Mouse (Mus musculus): ENCODE results near the gene Gm20388. TPM values are rescaled to one million over a fixed set of nuclear protein-coding genes. Genes with fewer than 3 reads are reported as not detected.

The Gm20388 gene
- total RNA-seq, 2 experiments from 2014 or later: 4.0 TPM; not detected in 1

- DNase-seq: no peak
Measured at GRCm38 (mm10) chr8:122670718-122671117, 2760.1 kb downstream of the Gm20388 start.

GRCm38 (mm10) chr8:122671894-122672293 lies 2761.3 kb downstream of the Gm20388 start:
- DNase-seq: no peak

GRCm38 (mm10) chr8:122673989-122674388 lies 2763.3 kb downstream of the Gm20388 start:
- no peak for DNase-seq

DNA sequence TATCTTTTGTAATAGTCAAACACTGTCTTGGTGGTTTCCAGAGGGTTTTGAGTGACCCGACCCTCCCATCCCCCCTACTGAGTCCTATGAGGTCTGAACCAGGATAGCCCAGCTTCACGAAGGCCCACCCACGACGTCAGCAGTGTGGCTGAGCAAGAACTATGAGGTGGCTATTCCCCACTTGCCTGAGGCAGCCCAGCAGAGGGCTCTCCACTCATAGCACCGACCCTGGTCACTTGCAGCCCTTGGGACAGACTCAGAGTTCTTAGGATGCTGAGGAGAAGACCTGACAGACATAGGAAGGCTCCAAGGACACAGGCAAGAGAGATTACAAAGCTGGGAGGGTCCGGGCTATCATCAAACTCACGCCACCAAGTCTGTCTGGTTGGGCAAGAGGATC lies 2764.4 kb downstream of the Gm20388 start:
- DNase-seq: peak; percentile 61 to 62

- DNase-seq: peak in 1 of 2 experiments; percentile 26
Measured at GRCm38 (mm10) chr8:122675596-122676420, 2765.2 kb downstream of the Gm20388 start.

DNA sequence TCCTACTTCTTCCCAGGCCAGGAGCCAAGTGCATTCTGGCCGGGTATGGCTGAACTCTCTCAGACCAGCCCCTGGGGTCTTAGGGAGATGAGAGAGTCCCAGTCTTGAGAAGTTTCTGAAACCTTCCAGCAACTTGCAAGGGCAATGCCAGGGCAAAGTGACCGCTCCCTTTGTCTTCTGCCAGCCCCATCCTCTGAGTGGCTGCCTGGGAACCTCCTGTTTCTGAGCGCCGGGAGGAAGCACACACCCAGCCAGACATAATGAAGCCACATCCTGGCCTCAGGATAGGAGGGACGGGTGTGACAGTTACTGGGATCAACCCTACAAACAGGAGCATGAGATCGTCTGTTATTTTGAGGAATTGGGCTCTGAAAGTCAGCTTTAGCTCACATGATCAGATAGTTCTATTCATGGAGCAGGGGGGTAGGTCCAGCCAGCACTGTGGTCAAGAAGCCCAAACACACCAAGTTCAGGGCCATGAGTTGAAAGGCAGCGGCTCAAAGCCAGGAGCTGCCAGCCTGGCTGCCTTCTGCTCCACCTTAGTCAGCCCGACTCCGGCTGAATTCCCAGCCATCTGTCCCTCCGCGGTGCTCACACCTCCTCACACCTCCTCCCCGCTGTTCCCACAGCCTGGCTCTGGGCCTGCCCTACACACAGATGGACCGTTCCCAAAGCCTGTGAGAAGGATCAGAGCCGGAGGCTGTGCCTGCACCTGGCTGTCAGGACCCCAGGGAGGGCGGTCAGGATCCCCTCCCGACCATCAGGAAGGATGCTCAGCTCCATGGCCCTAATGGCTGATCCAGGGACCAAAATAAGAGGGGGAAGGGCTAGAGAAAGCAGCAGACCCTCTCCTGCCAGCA lies 2766.2 kb downstream of the Gm20388 start:
- DNase-seq: peak; percentile 79 to 90

GRCm38 (mm10) chr8:122677481-122678021 lies 2766.9 kb downstream of the Gm20388 start:
- peak in 1 of 2 experiments; percentile 71 for DNase-seq

- DNase-seq: peak; percentile 86 to 89
Measured at GRCm38 (mm10) chr8:122678061-122678895, 2767.6 kb downstream of the Gm20388 start.

- peak in 1 of 2 experiments; percentile 47 for DNase-seq
Measured at GRCm38 (mm10) chr8:122678896-122679210, 2768.2 kb downstream of the Gm20388 start.

DNA sequence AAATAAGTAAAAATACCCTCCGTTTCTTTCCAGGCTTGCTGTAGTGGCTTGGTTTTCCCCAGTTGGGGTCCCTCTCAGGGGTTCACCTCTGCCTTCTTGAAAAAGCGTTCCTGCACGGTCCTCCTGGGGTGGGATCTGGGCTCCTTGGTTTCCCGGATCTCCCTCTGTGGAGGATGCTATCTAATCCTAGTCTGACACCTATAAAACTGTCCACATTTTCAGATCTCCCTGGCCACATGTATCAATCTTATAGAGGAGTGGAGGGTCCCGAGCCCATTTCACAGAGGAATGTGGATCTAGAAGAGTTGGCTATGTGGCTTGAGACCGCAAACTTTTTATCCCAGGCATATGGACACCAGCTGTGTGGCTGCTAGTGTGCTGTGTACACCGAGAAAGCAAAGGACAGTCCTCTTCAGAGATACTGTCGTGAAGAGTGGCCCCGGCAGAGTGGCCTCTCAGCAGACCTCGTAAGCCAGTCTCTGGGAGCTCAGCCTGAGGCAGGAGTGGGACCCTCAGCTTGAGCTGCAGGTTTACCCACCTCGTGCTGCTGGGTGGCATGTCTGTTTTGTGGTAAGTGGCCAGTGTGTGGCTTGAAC lies 2768.8 kb downstream of the Gm20388 start:
- DNase-seq: peak in 1 of 2 experiments; percentile 9

DNA sequence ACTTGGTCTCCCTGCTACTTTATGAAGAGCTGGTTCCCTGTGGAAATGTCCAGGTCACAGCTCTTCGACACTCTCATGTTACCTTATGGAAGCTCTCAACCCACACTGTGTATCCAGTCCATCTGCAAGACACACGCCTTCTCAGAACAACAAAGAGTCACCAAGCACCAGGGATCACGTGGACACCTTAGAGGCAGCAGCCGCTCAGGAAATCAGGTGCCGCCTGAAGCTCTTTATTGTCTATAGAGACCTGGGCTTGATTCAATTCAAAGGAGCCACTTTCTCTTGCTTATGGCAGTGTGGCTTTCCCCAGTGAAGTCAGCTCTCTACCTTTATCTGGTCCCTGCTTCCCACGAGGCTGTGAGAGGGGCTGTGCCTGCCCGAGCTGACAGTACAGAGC lies 2769.5 kb downstream of the Gm20388 start:
- DNase-seq: no peak

DNA sequence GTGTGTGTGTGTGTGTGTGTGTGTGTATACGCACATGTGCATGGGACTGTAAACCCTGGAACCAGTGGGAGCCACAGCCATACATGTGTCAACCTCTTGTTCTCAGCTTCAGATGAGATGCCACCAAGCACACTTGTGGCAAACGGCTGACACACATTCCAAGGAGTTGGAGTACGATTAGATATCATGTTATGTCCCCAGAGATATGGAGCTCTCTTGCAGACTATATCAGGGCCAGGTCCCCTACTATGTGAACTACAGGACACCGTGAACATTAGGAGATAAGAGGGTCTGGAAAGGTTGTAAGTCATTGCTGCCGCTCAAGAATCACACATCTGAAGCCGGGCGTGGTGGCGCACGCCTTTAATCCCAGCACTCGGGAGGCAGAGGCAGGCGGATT lies 2772.2 kb downstream of the Gm20388 start:
- no peak for DNase-seq

DNA sequence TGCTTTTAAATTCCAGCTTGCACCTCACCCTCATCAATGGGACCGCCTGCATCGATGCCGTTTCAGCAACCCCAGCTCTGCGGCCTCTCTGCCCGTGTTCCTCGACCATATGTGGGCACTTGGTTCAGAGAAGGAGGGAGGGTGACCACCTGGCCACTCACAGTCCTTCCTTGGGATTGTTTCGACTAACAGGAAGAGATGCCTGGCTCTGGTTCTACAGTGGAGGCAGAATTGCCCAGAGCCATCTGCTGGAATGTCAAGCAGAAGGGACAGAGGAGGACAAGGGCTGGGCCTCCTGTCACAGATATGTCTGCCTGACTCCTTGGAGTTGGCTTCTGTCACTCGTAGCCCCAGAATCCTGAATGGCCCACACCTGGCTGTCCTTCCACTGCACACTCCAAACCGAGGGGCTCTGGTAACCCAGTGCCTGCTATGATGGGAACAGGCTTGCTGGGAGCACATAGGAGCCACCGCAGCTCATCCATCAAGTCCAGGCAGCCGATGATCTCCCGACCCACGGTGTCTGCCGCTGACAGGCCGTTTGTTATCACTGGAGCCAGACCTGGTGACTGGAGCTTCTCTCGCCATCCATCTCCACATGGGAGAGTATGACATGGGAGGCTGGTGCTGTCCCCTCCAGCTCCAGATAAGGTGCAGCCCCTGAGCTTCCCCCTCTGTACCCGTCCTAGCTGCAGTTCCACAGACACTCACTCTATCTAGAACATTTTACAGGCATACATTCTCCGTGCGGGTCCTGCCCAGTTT lies 2774.6 kb downstream of the Gm20388 start:
- DNase-seq: no peak

DNA sequence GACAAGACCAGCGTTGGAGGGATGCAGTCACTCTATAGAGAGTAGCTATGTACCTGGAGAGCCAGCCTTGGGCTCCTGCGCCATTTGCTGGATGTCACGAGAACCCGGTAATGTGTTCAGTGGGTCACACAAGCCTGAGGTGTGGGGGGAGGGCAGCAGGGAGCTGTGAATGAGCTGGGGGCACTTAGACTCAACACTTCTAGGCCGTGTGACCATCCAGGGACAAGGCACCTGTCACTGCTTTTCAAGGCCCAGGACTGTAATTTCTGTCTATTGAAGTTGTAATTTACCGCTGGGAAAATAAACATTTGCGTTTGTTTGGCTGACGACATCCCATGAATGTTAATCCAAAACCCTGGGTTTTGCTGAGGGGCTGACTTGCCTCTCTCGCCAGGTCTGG lies 2776.2 kb downstream of the Gm20388 start:
- no peak for DNase-seq

DNA sequence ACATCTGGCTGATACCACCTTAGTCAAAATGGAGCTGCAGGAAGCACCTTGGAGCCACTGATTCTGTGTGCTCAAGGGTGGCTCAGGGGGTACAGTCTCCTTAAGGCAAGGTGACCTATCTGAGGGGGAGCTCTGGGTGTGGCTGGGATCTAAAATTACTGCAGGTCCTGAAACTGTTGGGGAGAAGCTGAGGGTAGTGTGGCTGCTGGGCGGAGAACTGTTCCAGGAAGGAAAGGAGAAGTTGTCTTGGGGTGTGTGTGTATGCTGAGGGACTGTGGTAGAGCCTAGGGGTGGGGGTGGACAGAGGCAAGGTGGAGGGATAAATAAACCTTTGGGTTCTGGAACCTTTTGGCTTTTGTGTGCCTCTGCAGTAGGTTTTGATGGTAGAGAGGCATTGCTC lies 2778.7 kb downstream of the Gm20388 start:
- DNase-seq: no peak

GRCm38 (mm10) chr8:122691018-122691417 lies 2780.4 kb downstream of the Gm20388 start:
- peak; percentile 72 to 76 for DNase-seq

DNA sequence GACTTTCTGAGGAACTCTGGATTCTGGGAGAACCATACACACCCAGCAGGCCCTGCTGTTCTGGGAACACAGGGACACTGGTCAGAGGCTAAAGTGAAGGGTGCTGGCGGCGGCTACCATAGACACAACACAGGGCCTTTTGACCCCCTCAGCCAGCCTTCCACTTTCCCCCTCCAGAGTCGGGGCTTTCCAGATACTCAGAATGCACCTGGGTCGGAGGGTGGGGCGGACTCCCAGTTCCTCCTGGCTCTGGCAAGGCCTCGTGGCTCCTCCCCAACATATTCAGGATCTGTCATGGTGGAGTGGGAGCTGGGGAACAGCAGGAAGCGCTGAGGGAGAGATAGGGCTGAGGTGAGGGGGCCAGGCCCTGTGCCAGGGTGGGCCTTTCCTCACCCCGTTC lies 2781.5 kb downstream of the Gm20388 start:
- DNase-seq: no peak

DNA sequence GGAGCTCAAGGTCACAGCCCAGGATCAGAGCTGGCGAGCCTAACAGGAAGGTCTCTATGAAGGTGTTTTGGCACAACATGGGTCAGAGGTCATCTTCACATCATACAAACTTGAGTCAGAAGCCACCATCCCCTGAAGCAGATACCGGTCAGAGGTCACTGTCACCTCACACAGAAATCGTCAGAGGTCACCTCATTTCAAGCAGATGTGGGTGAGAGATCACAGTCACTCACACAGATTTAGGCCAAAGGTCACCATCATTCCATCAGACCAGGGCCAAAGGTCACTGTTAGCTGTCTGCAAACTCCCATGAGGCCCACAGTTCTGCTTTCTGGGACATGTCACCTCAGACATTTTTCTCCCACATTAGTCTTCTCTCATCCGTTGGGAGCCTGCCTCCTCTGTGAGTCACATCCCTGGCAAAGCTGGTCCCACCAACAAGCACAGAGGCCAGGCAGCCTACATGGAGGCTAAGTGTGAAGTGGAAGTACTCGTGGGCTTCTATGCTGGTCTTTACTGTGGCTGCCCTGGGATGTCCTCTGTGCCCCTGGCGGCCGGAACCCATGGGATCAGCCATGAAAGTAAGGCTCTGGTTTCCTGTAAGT lies 2784.9 kb downstream of the Gm20388 start:
- no peak for DNase-seq

GRCm38 (mm10) chr8:122697181-122697581 lies 2786.5 kb downstream of the Gm20388 start:
- peak in 1 of 2 experiments; percentile 76 for DNase-seq

DNA sequence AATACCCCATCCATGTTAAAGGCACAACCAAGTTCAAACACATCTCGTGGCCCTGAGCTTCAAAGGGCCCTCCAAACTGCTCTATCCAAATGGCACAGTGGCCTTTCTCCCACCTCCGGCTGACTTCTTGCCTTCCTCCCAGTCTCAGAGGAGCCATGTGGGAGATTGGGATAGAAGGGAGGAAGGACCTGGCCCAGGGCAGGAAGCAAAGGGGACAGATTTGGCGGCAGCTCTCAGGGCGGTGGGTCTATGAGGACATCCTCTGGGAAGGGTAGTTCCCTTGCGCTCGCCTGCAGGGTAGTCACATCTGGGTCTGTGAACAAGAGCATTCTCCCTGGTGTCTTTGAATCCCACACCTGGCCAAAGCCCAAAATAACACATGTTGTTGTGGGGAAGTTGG lies 2786.9 kb downstream of the Gm20388 start:
- no peak for DNase-seq
